Mouse (Mus musculus): Measurements from ENCODE around the gene Bcl2l1.

DNA sequence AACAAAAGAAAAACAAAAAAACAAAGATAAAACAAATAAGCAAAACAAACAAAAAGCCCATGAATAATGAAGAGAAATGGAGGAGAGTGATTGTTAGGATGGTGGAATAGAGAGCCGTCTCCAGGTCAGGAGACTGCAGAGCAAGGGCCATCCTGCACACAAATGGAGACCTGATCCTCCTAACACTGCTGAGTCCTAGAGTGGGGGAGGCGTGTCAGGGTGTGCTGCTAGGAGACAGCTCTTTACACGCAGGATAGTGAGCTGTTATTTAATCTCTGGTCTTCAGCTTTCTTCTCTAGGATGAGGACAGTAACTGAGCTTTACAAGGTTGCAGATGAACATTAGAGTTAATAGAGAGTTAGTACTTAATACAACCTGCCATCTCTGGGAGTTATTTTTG, 31.1 kb upstream of the Bcl2l1 start:
- TF ChIP-seq HCFC1 (IDR thresholded peaks at IDR 0.05; ENCODE audit: low read depth, low read length) (no peak), UBTF (IDR thresholded peaks at IDR 0.05; ENCODE audit: low read depth, low read length) (no peak)

Data from CH12.LX (cell line).